Mouse (Mus musculus) MEL (cell line): Measurements from ENCODE around the gene H2-Ob. TPM values are rescaled to one million over a fixed set of nuclear protein-coding genes. Genes with fewer than 3 reads are reported as not detected.

ENCODE experiments used
- DNase-seq: peaks from one replicate; pipeline ENCODE4 v3.0.0; 2011; ENCODE audit warnings: low read depth, low spot score
- H3K27ac ChIP-seq: 2 replicates; pipeline ENCODE4 v1.5.1; 2012; ENCODE audit warnings: low read depth, mild to moderate bottlenecking, control low read depth, low read length, moderate library complexity; ENCODE audit not compliant: control insufficient read depth
- H3K27me3 ChIP-seq, 2 experiments: fragments of 150-350 bp in 1 of 2; sonication (generic) in 1 of 2; 2 replicates each; pipeline ENCODE4 v1.6.1; 2012; ENCODE audit warnings: low read length in 2 of 2, mild to moderate bottlenecking in 2 of 2, improper control_type of control experiment in 1 of 2, moderate library complexity in 1 of 2; ENCODE audit not compliant: insufficient read depth in 2 of 2, control insufficient read depth in 1 of 2
- H3K36me3 ChIP-seq, 2 experiments: 2 replicates each; pipeline ENCODE4 v1.6.1; 2012 to 2014; ENCODE audit warnings: low read length in 2 of 2, improper control_type of control experiment in 1 of 2, inconsistent platforms in 1 of 2, mild to moderate bottlenecking in 1 of 2; ENCODE audit not compliant: insufficient read depth in 2 of 2, control insufficient read depth in 1 of 2
- H3K4me1 ChIP-seq, 2 experiments: fragments of 150-350 bp in 1 of 2; sonication (generic) in 1 of 2; 2 replicates each; pipeline ENCODE4 v1.6.1; 2012; ENCODE audit warnings: low read length in 2 of 2, improper control_type of control experiment in 1 of 2, mild to moderate bottlenecking in 1 of 2; ENCODE audit not compliant: insufficient read depth in 2 of 2, control insufficient read depth in 1 of 2
- H3K4me3 ChIP-seq, 2 experiments: fragments of 150-350 bp in 1 of 2; sonication (generic) in 1 of 2; 2 replicates each; pipeline ENCODE4 v1.5.1; 2012; ENCODE audit warnings: low read depth in 2 of 2, low read length in 2 of 2, mild to moderate bottlenecking in 2 of 2, moderate library complexity in 2 of 2, control low read depth in 1 of 2, improper control_type of control experiment in 1 of 2; ENCODE audit not compliant: control insufficient read depth in 1 of 2, insufficient read depth in 1 of 2
- H3K79me2 ChIP-seq: 2 replicates; pipeline ENCODE4 v1.6.1; 2012; ENCODE audit warnings: mild to moderate bottlenecking, low read length, moderate library complexity; ENCODE audit not compliant: control insufficient read depth, poor library complexity, insufficient read depth
- H3K9ac ChIP-seq: 2 replicates; pipeline ENCODE4 v1.6.1; 2012; ENCODE audit warnings: low read depth, mild to moderate bottlenecking, control low read depth, low read length, moderate library complexity; ENCODE audit not compliant: control insufficient read depth, poor library complexity, severe bottlenecking
- H3K9me3 ChIP-seq: fragments of 150-350 bp; sonication (generic); replicated peaks from 2 replicates; pipeline ENCODE4 v1.6.1; 2012; ENCODE audit warnings: mild to moderate bottlenecking, low read length, improper control_type of control experiment, moderate library complexity; ENCODE audit not compliant: insufficient read depth
- CHD1 ChIP-seq: IDR thresholded peaks from 2 replicates; pipeline ENCODE4 v1.6.1; 2012; ENCODE audit warnings: low read depth, mild to moderate bottlenecking, inconsistent platforms, low read length, improper control_type of control experiment
- CHD2 ChIP-seq: IDR thresholded peaks from 2 replicates; pipeline ENCODE4 v1.6.1; 2011; ENCODE audit warnings: low read length, improper control_type of control experiment
- CTCF ChIP-seq, 3 experiments: IDR thresholded peaks in 2 of 3; conservative IDR thresholded peaks in 1 of 3; 2 replicates each; pipeline ENCODE4 v1.5.1; 2011 to 2012; ENCODE audit warnings: low read length in 3 of 3, low read depth in 2 of 3, mild to moderate bottlenecking in 2 of 3, improper control_type of control experiment in 1 of 3, inconsistent platforms in 1 of 3, mixed read lengths in 1 of 3, moderate library complexity in 1 of 3; ENCODE audit not compliant: control insufficient read depth in 1 of 3, insufficient read depth in 1 of 3, poor library complexity in 1 of 3, severe bottlenecking in 1 of 3
- EP300 ChIP-seq, 2 experiments: IDR thresholded peaks; 2 replicates each; pipeline ENCODE4 v1.6.1; 2011; ENCODE audit warnings: improper control_type of control experiment in 2 of 2, low read length in 2 of 2, low read depth in 1 of 2, mild to moderate bottlenecking in 1 of 2
- ETS1 ChIP-seq: IDR thresholded peaks from 2 replicates; pipeline ENCODE4 v1.6.1; 2012; ENCODE audit warnings: low read depth, mild to moderate bottlenecking, inconsistent platforms, low read length, improper control_type of control experiment, moderate library complexity
- MAFK ChIP-seq: IDR thresholded peaks from 2 replicates; pipeline ENCODE4 v1.6.1; 2011; ENCODE audit warnings: low read depth, mild to moderate bottlenecking, low read length, improper control_type of control experiment, borderline replicate concordance
- MAX ChIP-seq: IDR thresholded peaks from 2 replicates; pipeline ENCODE4 v1.6.1; 2011; ENCODE audit warnings: low read length, improper control_type of control experiment
- MXI1 ChIP-seq: IDR thresholded peaks from 2 replicates; pipeline ENCODE4 v1.6.1; 2011; ENCODE audit warnings: mild to moderate bottlenecking, low read depth, low read length, improper control_type of control experiment
- NELFE ChIP-seq: IDR thresholded peaks from 2 replicates; pipeline ENCODE4 v1.6.1; 2011; ENCODE audit warnings: low read depth, low read length, improper control_type of control experiment
- POLR2A ChIP-seq, 2 experiments: IDR thresholded peaks; 2 replicates each; pipeline ENCODE4 v1.6.1; 2011 to 2012; ENCODE audit warnings: low read length in 2 of 2, mild to moderate bottlenecking in 2 of 2, control low read depth in 1 of 2, improper control_type of control experiment in 1 of 2, low read depth in 1 of 2, moderate library complexity in 1 of 2; ENCODE audit not compliant: control insufficient read depth in 1 of 2, insufficient read depth in 1 of 2, poor library complexity in 1 of 2
- POLR2AphosphoS2 ChIP-seq: IDR thresholded peaks from 2 replicates; pipeline ENCODE4 v1.6.1; 2011; ENCODE audit warnings: low read length, improper control_type of control experiment
- POLR2AphosphoS5 ChIP-seq: IDR thresholded peaks from 2 replicates; pipeline ENCODE4 v1.6.1; 2012; ENCODE audit warnings: low read depth, borderline replicate concordance, mild to moderate bottlenecking, inconsistent platforms, low read length, moderate library complexity, mixed read lengths
- RAD21 ChIP-seq: IDR thresholded peaks from 2 replicates; pipeline ENCODE4 v1.6.1; 2011; ENCODE audit warnings: mild to moderate bottlenecking, low read depth, low read length, improper control_type of control experiment
- TBP ChIP-seq: IDR thresholded peaks from 2 replicates; pipeline ENCODE4 v1.8.0; 2011; ENCODE audit warnings: low read depth, low read length, improper control_type of control experiment
- UBTF ChIP-seq: IDR thresholded peaks from 2 replicates; pipeline ENCODE4 v1.6.1; 2012; ENCODE audit warnings: low read depth, mild to moderate bottlenecking, inconsistent platforms, low read length, improper control_type of control experiment, moderate library complexity, borderline replicate concordance; ENCODE audit not compliant: insufficient read depth
- ZC3H11A ChIP-seq: IDR thresholded peaks from 2 replicates; pipeline ENCODE4 v1.6.1; 2012; ENCODE audit warnings: low read depth, mild to moderate bottlenecking, inconsistent platforms, low read length, improper control_type of control experiment
- polyA plus RNA-seq, 2 experiments: library from polyadenylated mRNA; stranded (reverse) in 1 of 2; unstranded in 1 of 2; fragments of >175 nt in 1 of 2; fragments of >200 nt in 1 of 2; gene quantifications; 2 replicates each; pipeline versions ENCODE4 v1.2.1 to v1.2.4; 2012; ENCODE audit warnings: low replicate concordance in 2 of 2, low read depth in 1 of 2; ENCODE audit not compliant: insufficient read length in 2 of 2, insufficient read depth in 1 of 2, missing spikeins in 1 of 2
- total RNA-seq: library from RNA; depleted of rRNA; stranded (reverse); fragments of 300-350 nt; gene quantifications from 2 replicates; pipeline ENCODE4 v1.2.3, GENCODE M21; 2012

H2-Ob gene
- total and polyA plus RNA-seq, 3 experiments, result 0.81 to 2.0 TPM; not detected in 1

DNA sequence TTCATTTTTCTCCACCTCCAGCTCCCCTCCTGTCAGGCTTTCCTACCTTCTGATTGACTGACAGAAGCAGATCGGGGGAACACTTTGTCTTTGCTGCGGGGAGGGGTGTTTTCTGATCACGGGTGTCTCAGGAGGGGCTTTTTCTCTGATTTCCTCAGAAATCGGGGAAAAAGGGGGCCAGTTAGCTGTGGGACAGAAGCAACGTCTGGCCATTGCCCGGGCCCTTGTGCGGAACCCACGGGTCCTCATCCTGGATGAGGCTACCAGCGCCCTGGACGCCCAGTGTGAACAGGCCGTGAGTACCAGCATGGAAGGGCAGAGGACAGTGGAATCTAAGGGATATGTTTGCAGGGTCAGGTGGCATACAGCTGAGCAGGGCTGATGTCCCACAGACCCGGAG, 23.5 kb upstream of the H2-Ob start:
- DNase-seq, result no peak
- TF ChIP-seq ETS1 (no peak), CTCF (IDR thresholded peaks at IDR 0.05 in 2 of 3, conservative IDR thresholded peaks at IDR 0.05 in 1 of 3; ENCODE audit: control insufficient read depth in 1 of 3, insufficient read depth in 1 of 3, low read depth in 2 of 3, low read length in 3 of 3, poor library complexity in 1 of 3, severe bottlenecking in 1 of 3) (no peak), POLR2AphosphoS2 (no peak), POLR2A (IDR thresholded peaks at IDR 0.05; ENCODE audit: control insufficient read depth in 1 of 2, insufficient read depth in 1 of 2, low read depth in 1 of 2, low read length in 2 of 2, poor library complexity in 1 of 2) (no peak), NELFE (no peak), MXI1 (no peak), MAFK (no peak), TBP (no peak), RAD21 (no peak), MAX (no peak), UBTF (no peak), CHD1 (no peak), CHD2 (no peak), POLR2AphosphoS5 (no peak)
- H3K79me2 ChIP-seq, result no peaks in the 10 kb centered on the region

DNA sequence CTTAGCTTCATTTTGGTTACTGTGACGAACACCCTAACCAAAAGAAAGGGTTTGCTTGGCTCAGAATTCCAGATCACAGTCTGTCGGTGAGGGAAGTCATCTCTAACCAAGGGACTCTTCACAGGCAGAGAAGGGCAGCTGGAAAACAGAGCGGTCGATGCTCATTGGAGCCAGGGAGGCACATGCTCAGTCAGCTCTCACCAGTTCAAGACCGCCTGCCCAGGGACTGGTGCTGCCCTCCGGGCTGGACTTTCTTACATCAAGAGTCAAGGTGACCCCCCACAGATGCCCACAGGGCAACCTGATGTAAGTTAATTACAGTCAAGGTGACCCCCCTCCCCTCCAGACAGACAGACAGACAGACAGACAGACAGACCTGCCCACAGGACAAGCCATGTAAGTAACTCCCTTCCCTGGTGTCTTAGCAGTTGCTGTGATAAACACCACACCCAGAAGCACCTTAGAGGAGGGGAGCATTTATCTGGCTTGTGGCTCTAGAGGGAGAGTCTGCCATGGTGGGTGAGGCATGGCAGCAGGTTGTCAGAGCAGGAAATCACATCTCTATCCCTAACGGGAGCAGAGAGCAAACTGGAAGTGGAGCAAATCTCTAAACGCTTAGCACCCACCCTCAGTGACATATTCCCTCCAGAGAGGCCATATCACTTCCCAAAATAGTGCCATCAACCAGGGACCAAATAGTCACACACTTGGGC, 21.3 kb upstream of the H2-Ob start:
- H3K9me3 ChIP-seq, result no peaks in the 10 kb centered on the region
- H3K36me3 ChIP-seq, result peaks cover 2 to 19% of the 10 kb centered on the region in 2 experiments; a peak in 3 of 4 replicates
- peaks cover 7 to 20% of the 10 kb centered on the region in 2 experiments for H3K4me1 ChIP-seq
- H3K27me3 ChIP-seq, result no peaks in the 10 kb centered on the region
- peak in 1 of 2 experiments; percentile 12; a peak in 1 of 4 replicates for TF ChIP-seq EP300 (IDR thresholded peaks at IDR 0.05; ENCODE audit: low read depth in 1 of 2, low read length in 2 of 2)
- no peak for TF ChIP-seq ZC3H11A
- TF ChIP-seq NELFE, result no peak
- H3K79me2 ChIP-seq, result no peaks in the 10 kb centered on the region
- H3K9ac ChIP-seq, result no peak overlapping the region
- peak; percentile 45 for DNase-seq
- H3K27ac ChIP-seq, result no peak overlapping the region; the same call in 1 of the 2 replicates
- H3K4me3 ChIP-seq, result no peak overlapping the region

More for the DNA sequence above, 23.5 kb upstream of the H2-Ob start:
- Histone ChIP-seq H3K9me3 (no peaks in the 10 kb centered on the region), H3K27ac (no peak overlapping the region), H3K4me3 (no peak overlapping the region), H3K4me1 (peaks cover 15 to 37% of the 10 kb centered on the region in 2 experiments), H3K36me3 (peaks cover 2 to 33% of the 10 kb centered on the region in 2 experiments; a peak in 3 of 4 replicates), H3K27me3 (no peaks in the 10 kb centered on the region), H3K9ac (no peak overlapping the region)
